Mouse (Mus musculus): ENCODE data around the gene Cd36.
A peak's percentile ranks its signal among the peaks of the same experiment; 100 is the strongest.

Gene Cd36

DNA sequence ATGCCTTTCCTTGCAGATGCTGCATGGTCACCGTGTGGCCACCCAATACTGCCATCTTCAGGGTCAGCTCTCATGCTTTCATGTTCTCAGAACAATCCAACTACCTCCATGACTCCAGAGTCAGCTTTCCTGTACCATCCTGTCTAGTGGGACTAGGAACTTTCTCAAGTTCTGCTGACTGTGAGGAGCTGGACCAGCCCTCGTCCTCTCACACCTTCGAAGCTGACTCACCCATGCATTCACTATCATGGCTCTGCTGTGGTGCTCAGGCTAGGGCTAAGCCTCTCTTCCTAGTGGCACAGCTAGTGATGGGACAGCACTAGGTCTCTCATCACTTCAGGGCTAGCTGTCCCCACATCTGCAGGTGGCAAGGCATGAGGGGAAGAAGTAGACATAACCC, 30.7 kb downstream of the Cd36 start:
- no peak for DNase-seq

GRCm38 (mm10) chr5:17857262-17857661, 31.3 kb downstream of the Cd36 start:
- DNase-seq, result no peak

- no peak for DNase-seq
Measured at GRCm38 (mm10) chr5:17854127-17854923, 34.3 kb downstream of the Cd36 start.

DNA sequence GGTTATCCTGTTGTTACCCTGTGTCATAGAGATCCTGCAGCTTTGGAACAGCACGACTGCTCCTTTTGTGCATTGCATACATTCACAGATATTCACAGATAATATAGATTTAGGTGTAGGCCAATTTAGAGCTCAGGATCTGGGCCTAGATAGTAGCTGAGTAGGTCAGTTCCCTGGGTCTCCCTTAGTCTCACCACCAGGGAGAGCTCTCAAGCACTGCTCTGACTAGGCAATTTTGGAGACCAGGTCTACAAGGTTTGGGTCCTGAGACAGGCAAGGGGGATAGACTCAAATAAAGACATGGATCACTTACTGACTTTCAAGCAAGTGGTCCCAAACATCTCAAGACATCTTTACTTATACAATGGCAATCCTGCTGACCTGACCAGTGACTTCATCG, 38.0 kb downstream of the Cd36 start:
- DNase-seq, result peak in 1 of 2 experiments; percentile 24

- peak; percentile 23 to 41 for DNase-seq
Measured at GRCm38 (mm10) chr5:17849582-17849981, 39.0 kb downstream of the Cd36 start.

DNA sequence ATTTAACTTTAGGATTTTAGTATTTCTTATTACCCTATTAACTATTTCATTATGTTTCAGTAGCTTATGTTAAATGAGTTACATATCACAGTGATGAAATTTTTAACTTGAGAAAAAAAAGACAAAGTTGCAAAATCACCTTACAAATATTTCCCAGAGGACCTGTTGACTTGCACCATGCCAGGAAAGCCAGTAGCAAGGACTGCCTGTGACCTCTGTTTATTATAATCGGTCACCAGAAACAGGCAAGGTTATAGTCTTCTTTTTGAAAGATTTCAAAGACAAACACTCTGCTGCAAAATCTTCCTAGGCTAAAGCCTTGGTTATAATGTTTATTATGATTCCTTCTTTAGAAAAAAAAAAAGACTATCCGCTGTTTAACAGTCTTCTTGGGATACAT, 39.9 kb downstream of the Cd36 start:
- no peak for DNase-seq

- no peak for DNase-seq
Measured at GRCm38 (mm10) chr5:17848267-17848666, 40.3 kb downstream of the Cd36 start.

DNA sequence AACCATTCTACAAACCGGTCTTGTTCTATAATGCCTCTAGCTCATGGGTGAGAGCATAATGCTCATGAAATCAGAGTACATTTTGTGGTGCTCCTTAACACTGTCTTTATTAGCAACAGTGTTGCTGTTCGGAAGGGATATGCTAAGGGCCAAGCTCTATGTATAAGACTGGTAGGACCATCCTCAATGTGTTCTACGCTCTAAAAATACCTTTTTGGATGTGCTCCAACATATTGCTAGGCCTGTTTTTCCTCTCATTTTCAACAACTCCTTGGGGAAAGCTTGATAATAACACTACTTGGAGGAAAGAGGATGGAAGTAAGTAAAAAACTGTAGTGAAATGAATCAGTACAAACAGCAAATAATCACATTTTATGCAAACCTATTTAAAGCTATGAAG, 44.7 kb downstream of the Cd36 start:
- DNase-seq, result no peak

GRCm38 (mm10) chr5:17843316-17843715, 45.3 kb downstream of the Cd36 start:
- DNase-seq, result peak; percentile 33 to 35

DNA sequence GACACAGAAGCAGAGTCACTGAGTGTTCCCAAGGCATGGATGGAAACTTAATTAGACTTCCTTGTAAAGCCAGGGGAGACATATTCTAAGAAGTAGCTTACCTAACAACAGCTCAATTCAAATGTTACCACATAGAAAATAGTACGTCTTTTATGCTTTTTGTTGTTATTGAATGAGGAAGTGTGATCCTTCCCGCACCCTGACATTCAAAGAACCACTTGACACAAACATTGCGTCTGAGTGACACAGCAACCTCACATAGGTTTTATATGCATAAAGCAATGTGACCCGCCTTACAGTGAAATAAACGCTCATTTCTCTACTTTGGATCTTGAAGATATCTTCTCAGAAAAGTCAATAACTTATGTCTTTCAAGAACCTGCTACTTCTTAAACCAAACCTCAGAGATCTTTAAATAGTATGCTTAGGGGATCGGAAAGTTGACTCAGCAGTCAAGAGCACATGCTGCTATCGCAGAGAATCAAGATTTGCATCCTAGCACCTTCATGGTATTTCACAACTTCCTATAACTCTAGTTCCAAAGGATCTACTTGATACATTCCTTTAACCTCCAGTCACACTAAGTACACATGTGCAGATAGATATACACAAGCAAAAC, 46.4 kb downstream of the Cd36 start:
- no peak for DNase-seq

DNA sequence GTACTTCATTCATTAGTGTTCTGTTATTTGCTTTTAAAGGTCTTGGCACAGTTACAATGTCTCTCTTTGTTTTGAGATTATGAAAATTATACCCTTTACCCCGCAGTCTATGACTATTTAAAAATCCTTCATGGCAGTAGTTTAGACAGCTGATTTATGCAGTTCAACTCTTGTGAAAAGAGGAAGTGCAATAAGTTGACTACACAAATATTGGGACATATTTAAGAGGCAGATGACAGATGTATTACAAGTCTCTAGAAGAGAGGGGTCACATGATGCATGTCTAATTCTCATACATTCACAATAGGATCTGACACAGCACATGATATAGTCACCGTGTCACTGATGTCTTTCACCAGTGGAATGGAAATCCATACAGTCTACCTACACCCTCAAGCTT, 49.1 kb downstream of the Cd36 start:
- no peak for DNase-seq

GRCm38 (mm10) chr5:17836408-17836807, 52.2 kb downstream of the Cd36 start:
- DNase-seq, result no peak

DNA sequence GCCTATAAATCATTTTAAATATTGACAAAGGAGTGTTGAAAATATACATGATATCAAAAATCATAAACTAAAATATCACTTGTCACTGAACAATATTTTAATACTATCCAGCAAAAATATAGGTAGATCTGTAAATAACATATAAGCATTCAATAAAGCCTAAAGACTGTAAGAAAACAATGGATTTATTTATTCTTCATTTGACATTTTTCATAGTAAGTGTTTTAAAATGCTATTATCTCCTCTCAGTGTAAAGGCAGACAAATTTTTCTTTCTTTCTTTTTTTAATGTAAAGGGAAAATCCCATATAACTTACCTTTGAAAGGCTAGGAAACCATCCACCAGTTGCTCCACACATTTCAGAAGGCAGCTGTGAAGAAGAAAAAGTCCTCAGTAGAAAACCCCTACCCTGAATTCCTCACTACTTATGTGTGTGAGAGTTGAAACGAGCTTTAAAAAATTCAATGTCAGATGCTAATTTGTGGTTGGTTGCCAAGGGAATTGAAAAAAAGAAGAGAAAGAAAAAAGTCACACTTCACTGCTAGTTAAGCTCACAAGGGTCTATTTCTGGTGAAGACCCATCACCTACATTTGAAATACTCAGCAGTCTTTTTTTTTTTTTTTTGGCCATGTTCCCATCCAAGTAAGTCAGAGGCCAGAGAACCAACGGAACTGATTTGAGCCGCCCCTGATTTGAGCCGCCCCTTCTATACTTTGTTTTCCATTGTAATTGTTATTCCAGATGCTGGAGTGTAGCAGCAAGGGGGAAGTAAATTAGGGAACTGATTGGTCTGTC, 53.1 kb downstream of the Cd36 start:
- peak in 1 of 2 experiments; percentile 16 for DNase-seq

- DNase-seq, result no peak
Measured at GRCm38 (mm10) chr5:17833797-17834196, 54.8 kb downstream of the Cd36 start.

GRCm38 (mm10) chr5:17830536-17830935, 58.1 kb downstream of the Cd36 start:
- no peak for DNase-seq

GRCm38 (mm10) chr5:17828713-17829544, 59.7 kb downstream of the Cd36 start:
- no peak for DNase-seq

GRCm38 (mm10) chr5:17821395-17821794, 67.2 kb downstream of the Cd36 start:
- DNase-seq, result peak in 1 of 2 experiments; percentile 21

DNA sequence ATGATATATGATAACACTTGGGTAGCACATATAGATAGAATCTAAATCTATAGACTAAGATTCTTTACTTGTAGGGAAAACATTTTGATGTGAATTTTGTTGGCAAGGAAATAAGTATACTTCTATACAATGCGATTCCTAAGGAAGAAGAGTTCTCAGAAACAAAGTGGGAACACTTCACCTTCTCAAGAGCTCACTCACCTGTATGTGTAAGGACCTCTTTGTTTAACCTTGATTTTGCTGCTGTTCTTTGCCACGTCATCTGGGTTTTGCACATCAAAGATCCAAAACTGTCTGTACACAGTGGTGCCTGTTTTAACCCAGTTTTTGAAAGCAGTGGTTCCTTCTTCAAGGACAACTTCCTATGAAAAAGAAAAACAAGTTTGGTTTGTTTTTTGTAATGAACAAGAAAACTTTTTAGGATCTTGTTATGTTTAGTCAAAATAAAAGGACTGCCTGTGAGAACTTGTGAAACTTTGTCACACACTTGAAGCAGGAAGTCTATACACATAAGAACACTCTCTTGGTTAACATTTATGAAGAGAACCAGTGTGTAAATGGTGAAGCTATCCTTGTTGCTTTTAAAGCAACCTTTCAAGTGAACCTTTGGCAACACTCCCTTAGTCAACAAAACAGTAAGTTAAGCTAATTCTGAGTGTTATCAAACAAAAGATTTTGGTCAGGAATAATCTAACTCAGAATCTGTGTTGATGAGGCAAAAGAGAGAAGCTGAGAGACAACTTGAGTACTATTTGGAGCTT, 68.2 kb downstream of the Cd36 start:
- no peak for DNase-seq

GRCm38 (mm10) chr5:17816170-17816569, 72.4 kb downstream of the Cd36 start:
- peak in 1 of 2 experiments; percentile 17 for DNase-seq

GRCm38 (mm10) chr5:17810336-17810735, 78.3 kb downstream of the Cd36 start:
- DNase-seq, result no peak

- DNase-seq, result no peak
Measured at GRCm38 (mm10) chr5:17806774-17807377, 81.7 kb downstream of the Cd36 start.
